Mouse (Mus musculus) heart, adult 2 months (tissue): ENCODE results near the gene A730061H03Rik.

ENCODE experiments used
- CTCF ChIP-seq: fragments of 200-600 bp; IDR thresholded peaks from 2 replicates; pipeline ENCODE4 v1.8.1; 2022; ENCODE audit warnings: antibody characterized with exemption, mild to moderate bottlenecking, moderate library complexity
- POLR2A ChIP-seq: fragments of 200-500 bp; IDR thresholded peaks from 2 replicates; pipeline ENCODE4 v1.6.1; 2011; ENCODE audit warnings: mild to moderate bottlenecking, low read depth, low read length, control low read depth; ENCODE audit not compliant: insufficient read depth

DNA sequence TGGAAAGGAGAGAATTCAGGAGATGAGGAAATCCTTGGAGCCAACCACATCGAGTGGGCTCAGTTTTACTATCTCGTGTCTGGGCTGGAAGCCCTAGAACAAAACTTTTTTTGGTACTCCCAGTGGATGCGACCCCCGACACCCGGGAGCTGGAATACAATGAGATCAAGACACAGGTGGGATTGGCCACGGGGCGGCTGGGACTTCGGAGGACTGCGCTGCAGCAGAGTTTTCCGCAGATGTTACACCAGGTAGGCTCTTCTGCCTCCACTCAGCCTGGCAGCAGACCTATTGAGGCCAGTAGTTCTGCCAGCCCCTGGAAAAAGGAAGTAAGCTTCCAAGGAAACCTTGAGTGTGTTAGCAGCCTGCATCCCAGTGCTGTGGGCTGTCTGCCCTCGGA is 3.0 kb upstream of the A730061H03Rik start:
- TF ChIP-seq POLR2A (no peak), CTCF (no peak)
